Mouse (Mus musculus) cerebellum, postnatal 36 days (tissue): Measurements from ENCODE around the gene Gprc5a.

Experiments
- DNase-seq, 2 experiments: peaks; one replicate each; pipeline ENCODE4 v3.0.0; 2021 to 2022; ENCODE audit warnings: mixed read lengths in 2 of 2

Gprc5a gene

GRCm38 (mm10) chr6:135076202-135076601 lies 10.8 kb downstream of the Gprc5a start:
- no peak for DNase-seq

- DNase-seq: no peak
Measured at GRCm38 (mm10) chr6:135078420-135078819, 13.0 kb downstream of the Gprc5a start.

GRCm38 (mm10) chr6:135083991-135084502 lies 18.6 kb downstream of the Gprc5a start:
- DNase-seq: no peak

GRCm38 (mm10) chr6:135085703-135086102 lies 20.3 kb downstream of the Gprc5a start:
- DNase-seq: no peak

- peak; percentile 70 to 75 for DNase-seq
Measured at GRCm38 (mm10) chr6:135087721-135088451, 22.4 kb downstream of the Gprc5a start.

- DNase-seq: no peak
Measured at GRCm38 (mm10) chr6:135089786-135090185, 24.3 kb downstream of the Gprc5a start.

GRCm38 (mm10) chr6:135090661-135091060 lies 25.2 kb downstream of the Gprc5a start:
- no peak for DNase-seq

GRCm38 (mm10) chr6:135092798-135093470 lies 27.5 kb downstream of the Gprc5a start:
- no peak for DNase-seq

GRCm38 (mm10) chr6:135100787-135101472 lies 35.5 kb downstream of the Gprc5a start:
- DNase-seq: no peak

- DNase-seq: no peak
Measured at GRCm38 (mm10) chr6:135102736-135103303, 37.4 kb downstream of the Gprc5a start.

- no peak for DNase-seq
Measured at GRCm38 (mm10) chr6:135107014-135107413, 41.6 kb downstream of the Gprc5a start.

GRCm38 (mm10) chr6:135112411-135113113 lies 47.1 kb downstream of the Gprc5a start:
- no peak for DNase-seq

GRCm38 (mm10) chr6:135113114-135113436 lies 47.6 kb downstream of the Gprc5a start:
- DNase-seq: no peak

- no peak for DNase-seq
Measured at GRCm38 (mm10) chr6:135116479-135116878, 51.0 kb downstream of the Gprc5a start.

GRCm38 (mm10) chr6:135118183-135118582 lies 52.7 kb downstream of the Gprc5a start, which contains the start of gene Gprc5d:
Gprc5d (minus strand) TSS chr6:135118283.
- no peak for DNase-seq

- DNase-seq: no peak
Measured at GRCm38 (mm10) chr6:135124755-135125380, 59.4 kb downstream of the Gprc5a start.

- no peak for DNase-seq
Measured at GRCm38 (mm10) chr6:135133086-135133485, 67.6 kb downstream of the Gprc5a start.

- DNase-seq: no peak
Measured at GRCm38 (mm10) chr6:135133486-135133885, 68.0 kb downstream of the Gprc5a start.
